Mouse (Mus musculus): Measurements from ENCODE around the gene Trpm3.

DNA sequence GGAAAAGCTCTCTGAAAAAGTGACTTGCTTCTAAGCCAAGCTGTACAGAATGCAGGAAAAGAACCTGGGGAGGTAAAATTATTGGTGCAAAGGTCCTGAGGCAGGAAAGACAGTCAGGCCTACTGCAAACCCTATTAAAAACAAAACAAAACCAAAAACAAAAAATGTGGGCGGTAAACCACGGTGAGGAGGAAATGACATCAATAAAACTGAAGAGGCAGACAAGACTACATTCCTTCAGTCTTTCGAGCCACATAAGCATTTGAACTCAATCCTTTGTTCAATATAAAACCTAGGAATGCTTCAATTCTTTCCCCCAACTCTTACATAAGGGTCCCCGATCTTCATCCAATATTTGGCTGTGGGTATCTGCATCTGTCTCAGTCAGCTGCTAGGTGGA, 814.3 kb downstream of the Trpm3 start:
- TF ChIP-seq CTCF (IDR thresholded peaks at IDR 0.05; ENCODE audit: control insufficient read depth, insufficient read depth, insufficient replicate concordance, low read depth, low read length) (no peak), POLR2A (IDR thresholded peaks at IDR 0.05; ENCODE audit: control insufficient read depth, low read depth, low read length) (no peak)
